Mouse (Mus musculus) lung, postnatal 14 days (tissue): ENCODE results near the gene Gm19668.
"Not testable (repeated sequence)": the region's sequence is repeated elsewhere in the genome, so short reads cannot be mapped to it uniquely, and the experiment has no call there.

Experiments used
- DNase-seq: peaks from one replicate; pipeline ENCODE4 v3.0.0; 2021

Gm19668 gene

DNA sequence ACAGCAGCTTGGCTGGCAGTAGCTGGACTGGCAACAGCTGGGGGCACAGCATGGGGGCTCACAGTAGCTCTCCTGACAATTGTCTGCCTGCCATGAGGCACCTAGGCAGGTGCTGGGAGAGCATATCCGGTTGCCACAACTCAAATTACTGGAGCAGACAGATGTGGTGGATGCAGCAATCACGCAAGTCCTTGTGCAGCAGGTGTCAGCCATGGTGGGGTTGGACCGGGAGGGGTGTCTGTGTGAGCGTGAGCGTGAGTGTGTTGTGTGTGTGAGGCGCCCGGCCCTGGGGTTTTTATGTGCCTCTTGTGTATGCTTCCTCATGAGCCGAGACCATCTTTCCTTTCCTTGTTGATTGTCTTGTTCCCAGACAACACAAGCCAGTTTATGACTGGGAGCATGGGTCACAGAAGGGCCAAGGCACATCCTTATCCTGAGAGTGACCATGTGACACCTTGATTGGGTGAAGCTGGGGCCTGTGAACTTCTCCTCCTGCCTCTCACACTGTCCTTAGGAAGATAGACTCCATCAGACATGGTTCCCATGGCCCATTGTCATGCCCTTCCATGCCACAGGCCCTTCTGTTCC, at the start of gene Gm19668:
Gene Gm19668, minus strand, starts transcription at position 213 of the 588 bp plus-strand sequence.
- DNase-seq = no peak

DNA sequence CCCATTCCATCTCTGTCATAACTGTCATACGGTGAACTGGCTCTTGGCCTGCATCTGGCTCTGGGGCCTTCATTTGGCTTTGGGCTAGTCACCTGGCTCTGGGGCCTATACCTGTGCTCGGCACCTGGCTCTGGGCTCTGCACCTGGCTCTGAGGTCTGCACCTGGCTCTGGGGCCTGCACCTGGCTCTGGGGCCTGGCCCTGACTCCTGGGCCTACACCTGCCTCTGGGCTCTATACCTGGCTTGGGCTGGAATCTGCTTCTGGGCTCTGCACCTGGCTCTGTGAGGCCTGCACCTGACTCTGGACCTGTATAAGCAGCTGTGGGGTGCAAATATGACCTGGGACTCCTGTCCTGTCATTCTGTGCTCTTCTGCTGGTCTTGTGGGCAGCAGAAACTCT, 48.6 kb upstream of the Gm19668 start:
- DNase-seq = no peak

DNA sequence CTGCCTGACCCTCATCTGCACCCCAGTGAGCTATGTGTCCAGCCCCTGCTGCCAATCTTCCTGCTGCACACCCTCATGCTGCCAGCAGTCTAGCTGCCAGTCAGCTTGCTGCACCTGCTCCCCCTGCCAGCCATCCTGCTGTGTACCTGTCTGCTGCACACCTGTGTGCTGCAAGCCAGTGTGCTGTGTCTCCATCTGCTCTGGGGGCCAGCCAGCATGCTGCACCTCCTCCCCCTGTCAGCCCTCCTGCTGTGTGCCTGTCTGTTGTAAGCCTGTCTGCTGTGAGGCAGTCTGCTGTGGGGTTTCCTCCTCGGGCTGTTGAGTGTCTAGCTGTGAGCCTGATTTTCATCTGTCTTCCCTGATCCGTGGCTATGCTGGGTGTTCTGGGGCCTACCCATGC, 48.0 kb upstream of the Gm19668 start:
- no peak for DNase-seq

DNA sequence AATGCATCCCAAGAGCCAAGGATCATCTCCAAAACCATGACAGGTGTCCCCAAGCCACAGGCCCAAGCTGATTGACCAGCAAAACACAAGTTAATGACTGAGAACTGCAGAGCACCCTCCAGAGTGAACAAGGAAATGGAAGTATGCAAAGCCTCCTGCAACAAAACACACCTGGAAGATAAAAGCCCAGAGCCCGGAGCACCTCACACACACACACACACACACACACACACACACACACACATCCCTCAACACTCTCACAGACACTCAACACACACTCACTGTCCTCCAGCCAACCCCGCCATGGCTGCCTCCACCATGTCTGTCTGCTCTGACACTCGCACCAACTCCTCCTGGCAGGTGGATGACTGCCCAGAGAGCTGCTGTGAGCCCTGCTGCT, 47.6 kb upstream of the Gm19668 start, which contains the start of gene Gm36176:
Gene Gm36176, plus strand, starts transcription at position 301 of the 400 bp plus-strand sequence.
- DNase-seq = no peak

DNA sequence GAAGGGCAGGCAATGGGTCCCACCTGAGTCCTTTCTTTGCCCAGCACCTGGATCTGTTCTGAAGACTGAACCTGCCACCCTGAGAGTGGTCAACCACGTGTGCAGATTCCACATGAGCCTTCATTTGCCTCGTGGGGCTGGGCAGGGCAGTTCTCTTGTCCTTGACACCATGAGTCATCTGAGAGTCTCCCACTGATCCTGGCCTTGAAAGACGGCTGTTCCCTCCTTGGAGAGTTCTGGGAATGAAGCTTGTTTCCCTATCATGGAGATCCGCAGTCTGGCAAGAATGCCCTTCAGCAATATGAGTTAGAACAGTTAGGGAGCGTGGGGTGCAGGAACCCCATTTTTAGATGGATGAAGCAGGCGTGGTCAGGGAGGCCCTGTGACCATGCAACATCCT, 40.1 kb upstream of the Gm19668 start:
- DNase-seq = no peak

DNA sequence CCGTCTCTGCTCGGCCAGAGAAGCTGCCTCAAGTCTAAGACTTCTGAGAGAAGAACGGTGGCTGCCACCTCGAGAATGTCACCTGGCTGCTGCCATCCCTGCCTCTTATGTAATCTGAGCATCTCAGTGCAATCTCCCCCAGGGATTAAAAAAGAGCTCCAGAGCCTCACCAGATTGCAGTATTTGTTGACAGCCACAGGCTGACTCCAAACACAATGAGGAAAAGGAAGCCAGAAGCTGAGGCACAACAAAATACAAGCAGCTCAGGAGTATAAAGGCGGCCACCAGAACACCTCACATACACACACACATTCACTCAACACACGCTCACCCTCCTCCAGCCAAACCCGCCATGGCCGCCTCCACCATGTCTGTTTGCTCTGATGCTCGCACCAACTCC, 36.7 kb upstream of the Gm19668 start, which contains the start of gene Krtap10-10:
Gene Krtap10-10, plus strand, starts transcription at position 301 of the 400 bp plus-strand sequence.
- DNase-seq = no peak

DNA sequence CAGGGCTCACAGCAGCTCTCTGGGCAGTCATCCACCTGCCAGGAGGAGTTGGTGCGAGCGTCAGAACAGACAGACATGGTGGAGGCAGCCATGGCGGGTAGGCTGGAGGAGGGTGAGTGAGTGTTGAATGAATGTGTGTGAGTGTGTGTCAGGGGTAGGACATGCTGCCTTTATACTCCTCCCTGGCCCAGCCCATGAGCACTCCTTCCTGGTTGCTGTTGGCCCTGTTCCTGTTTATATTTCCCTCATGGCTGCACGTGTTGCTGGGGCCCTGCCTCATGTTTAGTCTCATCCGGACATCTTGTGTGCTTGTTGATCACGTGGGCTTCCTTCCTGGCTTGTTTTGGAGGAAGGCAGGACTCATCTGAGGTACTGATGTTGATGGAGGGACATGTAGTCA, 28.0 kb upstream of the Gm19668 start, which contains the start of gene Krtap10-4:
Gene Krtap10-4, minus strand, starts transcription at position 145 of the 400 bp plus-strand sequence.
- DNase-seq = no peak

DNA sequence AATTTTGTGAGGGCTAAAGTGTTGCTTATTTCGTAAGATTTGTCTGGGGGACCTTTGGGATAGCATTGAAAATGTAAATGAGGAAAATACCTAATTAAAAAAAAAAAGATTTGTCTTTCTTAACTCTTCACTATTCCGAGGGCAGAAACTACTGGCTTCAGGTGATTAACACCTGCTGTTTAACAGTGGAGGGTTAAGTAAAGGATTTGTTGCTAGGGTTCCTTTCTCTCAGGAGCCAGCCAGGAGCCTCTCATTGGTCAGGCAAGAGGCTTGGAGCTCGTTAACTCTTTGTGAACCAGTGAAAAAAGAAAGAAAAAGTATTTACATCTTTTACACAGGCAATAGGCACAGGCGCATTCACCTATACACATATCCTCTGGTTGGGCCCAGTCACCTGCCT, 20.3 kb upstream of the Gm19668 start:
- no peak for DNase-seq

DNA sequence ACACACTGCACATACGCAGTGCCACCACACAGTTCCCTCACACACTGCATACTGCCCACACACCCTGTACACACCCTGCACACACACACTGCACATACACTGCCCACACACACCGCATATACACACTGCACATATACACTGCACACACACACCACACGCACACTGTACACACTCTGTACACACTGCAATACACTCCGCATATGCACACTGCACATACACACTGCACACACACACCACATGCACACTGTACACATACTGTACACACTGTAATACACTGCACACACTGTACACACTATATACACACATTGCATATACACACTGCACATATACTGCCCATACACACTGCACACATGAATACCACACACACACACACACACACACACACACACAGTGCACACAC, 19.6 kb upstream of the Gm19668 start:
- no peak for DNase-seq

DNA sequence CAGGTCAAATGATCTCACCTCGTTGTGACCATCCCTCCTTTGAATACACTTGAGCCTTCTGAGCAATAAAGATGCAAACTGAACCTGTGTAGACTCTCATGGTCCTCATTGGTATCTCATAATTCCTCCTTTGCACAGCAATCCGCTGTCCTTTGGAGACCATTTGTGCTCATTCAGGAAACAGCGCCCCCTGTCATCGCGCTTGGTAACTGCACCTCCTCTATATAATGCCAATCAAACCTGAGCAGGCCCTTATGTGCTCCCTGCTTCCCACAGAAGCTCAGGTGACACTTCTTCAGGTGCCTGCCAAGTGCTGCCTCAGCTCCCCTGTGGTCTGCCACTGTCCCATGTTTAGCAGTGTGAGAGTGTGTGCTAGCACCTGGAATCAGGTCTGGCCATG, 16.6 kb upstream of the Gm19668 start:
- DNase-seq = peak; percentile 30

DNA sequence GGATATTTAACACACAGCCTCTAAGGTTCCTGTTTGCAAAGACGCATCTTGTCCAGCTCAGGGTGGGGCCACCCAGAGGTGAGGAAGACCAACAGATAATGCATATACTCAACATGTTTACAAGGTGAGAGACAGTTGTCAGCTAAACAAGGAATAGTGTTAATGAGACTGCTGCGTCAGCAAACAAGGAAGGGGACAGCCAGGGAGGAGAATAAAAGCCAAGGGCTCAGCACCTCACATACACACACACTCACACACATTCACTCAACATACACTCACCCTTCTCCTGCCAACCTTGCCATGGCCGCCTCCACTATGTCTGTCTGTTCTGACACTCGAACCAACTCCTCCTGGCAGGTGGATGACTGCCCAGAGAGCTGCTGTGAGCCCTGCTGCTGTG, 15.4 kb upstream of the Gm19668 start, which contains the start of gene Gm2696:
Gene Gm2696, plus strand, starts transcription at position 301 of the 400 bp plus-strand sequence.
- no peak for DNase-seq

DNA sequence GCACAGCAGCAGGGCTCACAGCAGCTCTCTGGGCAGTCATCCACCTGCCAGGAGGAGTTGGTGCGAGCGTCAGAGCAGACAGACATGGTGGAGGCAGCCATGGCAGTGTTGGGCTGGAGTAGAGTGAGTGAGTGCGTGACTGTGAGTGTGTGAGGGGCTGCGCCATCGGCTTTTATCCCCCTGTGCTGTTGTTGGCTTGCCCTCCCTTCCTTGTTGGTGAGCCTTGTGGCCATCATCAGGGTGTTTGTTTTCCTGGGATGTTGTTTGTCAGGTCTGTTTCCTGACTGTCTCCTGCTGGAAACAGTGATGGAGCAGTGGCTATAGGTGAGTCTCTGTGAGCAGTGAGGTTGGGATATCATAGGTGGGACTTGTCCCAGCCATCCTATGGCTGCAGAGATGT, 12.8 kb upstream of the Gm19668 start, which contains the start of gene Gm9507:
Gene Gm9507, minus strand, starts transcription at position 101 of the 400 bp plus-strand sequence.
- DNase-seq = no peak

DNA sequence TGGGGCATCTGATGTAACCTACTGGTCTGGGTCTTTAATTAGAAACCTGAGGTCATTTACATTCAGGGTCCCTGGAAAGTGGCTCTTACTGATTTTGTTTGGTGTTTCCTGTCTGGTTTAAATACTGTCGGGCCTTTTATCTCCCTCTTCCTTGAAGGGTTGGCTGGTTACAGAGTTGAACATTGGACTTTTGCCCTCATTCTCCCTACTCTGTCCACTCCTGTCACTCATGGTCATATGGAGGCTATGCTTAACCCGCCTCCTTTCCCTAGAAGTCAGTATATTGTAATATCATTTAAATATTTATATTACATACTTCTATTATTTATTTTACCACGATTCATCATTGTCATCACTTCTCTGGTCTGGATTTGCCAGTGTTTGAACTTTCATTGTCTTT, 5.2 kb upstream of the Gm19668 start:
- DNase-seq = no peak

DNA sequence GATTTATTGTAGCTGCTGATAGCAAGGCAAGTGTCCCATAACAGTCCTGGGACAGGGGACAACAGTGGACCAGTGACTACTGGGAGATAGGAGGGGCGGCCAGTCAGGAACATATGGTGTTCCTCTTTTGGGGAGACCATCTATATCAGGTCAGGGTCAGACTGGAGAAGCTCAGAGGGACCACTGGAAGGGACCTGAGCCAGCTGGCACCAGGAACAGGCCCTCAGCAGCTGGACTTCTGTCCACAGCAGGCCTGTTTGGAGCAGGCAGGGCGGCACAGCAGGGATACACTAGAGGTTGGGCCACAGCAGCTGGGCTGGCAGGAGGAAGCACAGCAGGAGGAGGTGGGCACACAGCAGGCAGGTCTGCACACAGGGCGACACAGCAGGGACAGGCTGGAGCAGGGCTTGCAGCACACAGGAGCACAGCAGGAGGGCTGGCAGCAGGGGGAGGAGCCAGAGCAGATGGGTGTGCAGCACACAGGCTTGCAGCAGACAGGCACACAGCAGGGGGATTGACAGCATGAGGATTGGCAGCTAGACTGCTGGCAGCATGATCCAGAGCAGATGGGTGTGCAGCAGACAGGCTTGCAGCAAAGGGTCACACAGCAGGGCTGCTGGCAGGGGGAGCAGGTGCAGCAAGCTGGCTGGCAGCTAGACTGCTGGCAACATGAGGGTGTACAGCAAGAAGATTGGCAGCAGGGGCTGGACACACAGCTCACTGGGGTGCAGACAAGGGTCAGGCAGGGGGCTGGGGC, 591 bp downstream of the Gm19668 start:
- DNase-seq = not testable (repeated sequence)

DNA sequence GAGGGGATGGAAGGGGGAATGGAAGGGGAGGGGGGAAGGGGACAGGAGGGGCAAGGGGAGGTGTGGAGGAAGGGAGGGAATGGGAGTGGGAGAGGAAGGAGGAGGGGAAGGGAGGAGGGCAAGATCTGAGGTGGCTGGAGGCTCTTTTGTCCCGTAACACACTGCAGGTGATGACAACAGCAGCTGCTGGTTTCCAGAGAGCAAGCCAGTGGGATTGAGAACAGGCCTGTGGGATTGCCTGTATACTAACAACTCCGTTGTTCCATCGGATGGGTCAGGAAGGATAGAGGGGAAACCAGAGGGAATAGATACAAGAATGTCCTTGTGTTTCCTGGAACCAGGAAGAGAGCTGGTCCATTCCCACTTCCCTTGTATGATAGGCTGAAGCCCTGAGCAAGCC, 1.3 kb downstream of the Gm19668 start:
- DNase-seq = no peak

DNA sequence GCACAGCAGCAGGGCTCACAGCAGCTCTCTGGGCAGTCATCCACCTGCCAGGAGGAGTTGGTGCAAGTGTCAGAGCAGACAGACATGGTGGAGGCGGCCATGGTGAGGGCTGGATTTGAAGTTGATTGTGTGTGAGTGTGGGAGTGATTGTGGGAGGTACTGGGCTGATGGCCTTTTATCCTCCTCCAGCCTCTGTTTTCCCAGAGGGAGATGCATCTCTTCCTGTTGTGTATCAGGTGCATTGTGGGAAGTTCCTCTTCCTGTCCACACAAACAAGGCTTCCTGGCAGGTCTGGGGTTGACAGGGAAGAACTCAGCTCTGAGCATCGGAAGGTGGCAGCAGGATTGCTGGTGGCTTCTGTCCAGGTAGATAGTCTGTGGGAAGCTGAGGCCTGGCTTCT, 4.0 kb downstream of the Gm19668 start, which contains the start of gene Gm9639:
Gene Gm9639, minus strand, starts transcription at position 101 of the 400 bp plus-strand sequence.
- DNase-seq = no peak

DNA sequence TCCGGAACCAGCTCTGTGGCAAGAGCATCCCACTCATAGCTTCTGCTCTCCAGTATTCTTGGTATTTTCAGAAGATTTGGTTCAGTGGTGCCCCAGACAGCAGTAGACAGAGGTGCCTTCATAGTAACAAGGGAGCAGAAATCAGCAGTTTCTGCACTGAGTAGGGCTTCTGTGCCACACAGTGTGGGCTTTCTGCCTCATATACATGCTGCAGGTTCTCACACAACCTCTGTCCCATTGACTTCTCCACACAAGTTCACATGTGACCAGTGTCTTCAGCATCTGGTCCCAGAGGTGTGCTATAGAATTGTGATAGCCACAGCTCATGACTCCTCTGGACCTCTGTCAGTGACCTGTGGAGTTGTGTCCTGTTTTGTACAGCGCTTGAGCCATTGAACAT, 10.3 kb downstream of the Gm19668 start:
- DNase-seq = no peak

DNA sequence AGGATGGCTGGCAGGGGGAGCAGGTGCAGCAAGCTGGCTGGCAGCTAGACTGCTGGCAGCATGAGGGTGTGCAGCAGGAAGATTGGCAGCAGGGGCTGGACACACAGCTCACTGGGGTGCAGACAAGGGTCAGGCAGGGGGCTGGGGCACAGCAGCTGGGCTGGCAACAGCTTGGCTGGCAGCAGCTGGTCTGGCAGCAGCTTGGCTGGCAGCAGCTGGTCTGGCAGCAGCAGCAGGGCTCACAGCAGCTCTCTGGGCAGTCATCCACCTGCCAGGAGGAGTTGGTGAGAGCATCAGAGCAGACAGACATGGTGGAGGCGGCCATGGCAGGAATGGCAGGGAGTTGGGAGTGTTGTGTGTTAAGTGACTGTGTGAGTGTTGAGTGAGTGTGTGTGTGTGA, 11.1 kb downstream of the Gm19668 start, which contains the start of gene Gm7137:
Gene Gm7137, minus strand, starts transcription at position 325 of the 400 bp plus-strand sequence.
- not testable (repeated sequence) for DNase-seq

DNA sequence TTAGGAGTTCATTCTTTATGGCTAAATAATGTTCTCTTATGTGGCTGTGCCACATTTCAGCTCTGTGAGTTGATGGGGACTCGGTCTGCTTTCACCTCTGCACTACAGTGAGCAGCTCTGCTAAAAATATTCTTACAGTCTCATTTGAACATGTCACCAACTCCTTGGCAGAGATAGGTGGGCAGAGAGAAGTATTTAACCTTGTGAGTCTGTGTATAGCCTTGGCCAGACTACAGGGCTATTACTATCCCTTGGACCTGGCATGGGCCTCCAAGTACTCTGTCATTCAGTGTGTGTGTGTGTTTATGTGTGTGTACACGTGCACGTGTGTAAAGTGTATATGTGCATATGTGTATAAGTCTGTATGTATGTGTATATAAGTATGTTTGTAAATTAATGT, 15.5 kb downstream of the Gm19668 start:
- not testable (repeated sequence) for DNase-seq

DNA sequence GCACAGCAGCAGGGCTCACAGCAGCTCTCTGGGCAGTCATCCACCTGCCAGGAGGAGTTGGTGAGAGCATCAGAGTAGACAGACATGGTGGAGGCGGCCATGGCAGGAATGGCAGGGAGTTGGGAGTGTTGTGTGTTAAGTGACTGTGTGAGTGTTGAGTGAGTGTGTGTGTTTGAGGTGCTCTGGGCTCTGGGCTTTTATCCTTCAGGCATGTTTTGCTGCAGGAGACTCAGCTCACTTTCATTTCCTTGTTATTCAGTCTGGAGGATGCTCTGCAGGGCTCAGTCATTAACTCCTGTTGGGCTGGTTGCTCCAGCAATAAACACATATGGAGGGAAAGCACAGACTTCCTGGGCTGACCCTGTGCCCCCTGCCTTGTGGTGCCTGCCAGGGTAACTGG, 16.5 kb downstream of the Gm19668 start, which contains the start of gene Gm3250:
Gene Gm3250, minus strand, starts transcription at position 101 of the 400 bp plus-strand sequence.
- DNase-seq = not testable (repeated sequence)

DNA sequence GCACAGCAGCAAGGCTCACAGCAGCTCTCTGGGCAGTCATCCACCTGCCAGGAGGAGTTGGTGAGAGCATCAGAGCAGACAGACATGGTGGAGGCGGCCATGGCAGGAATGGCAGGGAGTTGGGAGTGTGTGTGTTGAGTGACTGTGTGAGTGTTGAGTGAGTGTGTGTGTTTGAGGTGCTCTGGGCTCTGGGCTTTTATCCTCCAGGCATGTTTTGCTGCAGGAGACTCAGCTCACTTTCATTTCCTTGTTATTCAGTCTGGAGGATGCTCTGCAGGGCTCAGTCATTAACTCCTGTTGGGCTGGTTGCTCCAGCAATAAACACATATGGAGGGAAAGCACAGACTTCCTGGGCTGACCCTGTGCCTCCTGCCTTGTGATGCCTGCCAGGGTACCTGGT, 22.1 kb downstream of the Gm19668 start, which contains the start of gene Gm7138:
Gene Gm7138, minus strand, starts transcription at position 101 of the 400 bp plus-strand sequence.
- not testable (repeated sequence) for DNase-seq

DNA sequence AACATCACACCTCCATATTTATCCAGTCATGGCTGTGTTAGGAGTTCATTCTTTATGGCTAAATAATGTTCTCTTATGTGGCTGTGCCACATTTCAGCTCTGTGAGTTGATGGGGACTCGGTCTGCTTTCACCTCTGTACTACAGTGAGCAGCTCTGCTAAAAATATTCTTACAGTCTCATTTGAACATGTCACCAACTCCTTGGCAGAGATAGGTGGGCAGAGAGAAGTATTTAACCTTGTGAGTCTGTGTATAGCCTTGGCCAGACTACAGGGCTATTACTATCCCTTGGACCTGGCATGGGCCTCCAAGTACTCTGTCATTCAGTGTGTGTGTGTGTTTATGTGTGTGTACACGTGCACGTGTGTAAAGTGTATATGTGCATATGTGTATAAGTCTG, 26.8 kb downstream of the Gm19668 start:
- not testable (repeated sequence) for DNase-seq

DNA sequence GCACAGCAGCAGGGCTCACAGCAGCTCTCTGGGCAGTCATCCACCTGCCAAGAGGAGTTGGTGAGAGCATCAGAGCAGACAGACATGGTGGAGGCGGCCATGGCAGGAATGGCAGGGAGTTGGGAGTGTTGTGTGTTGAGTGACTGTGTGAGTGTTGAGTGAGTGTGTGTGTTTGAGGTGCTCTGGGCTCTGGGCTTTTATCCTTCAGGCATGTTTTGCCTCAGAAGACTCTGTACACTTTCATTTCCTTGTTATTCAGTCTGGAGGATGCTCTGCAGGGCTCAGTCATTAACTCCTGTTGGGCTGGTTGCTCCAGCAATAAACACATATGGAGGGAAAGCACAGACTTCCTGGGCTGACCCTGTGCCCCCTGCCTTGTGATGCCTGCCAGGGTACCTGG, 27.7 kb downstream of the Gm19668 start, which contains the start of gene Gm3238:
Gene Gm3238, minus strand, starts transcription at position 101 of the 400 bp plus-strand sequence.
- not testable (repeated sequence) for DNase-seq

DNA sequence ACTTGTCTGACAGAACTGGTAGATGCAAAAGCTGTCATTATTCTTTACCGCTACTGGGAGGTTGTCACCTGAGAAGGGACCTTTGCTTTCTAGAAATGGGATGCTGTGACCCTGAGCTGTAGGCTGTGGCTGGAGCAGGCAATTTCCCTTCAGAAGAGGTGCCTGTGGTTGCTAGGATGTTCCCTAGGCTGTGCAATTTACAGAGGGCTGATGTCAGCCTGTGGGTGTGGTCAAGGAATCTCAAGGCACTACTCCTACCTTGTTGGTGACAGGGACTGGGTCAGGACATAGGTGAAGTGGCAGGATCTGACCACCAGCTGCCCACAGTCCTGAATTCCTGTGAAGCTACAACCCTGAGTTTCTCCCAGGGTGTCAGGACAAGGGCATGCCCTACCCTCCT, 29.2 kb downstream of the Gm19668 start:
- no peak for DNase-seq
